Mouse (Mus musculus): ENCODE measurements at regions not wholly inside any gene's neighbourhood (a gene's known extent, or its start where the extent isn't known, plus 50 kb on each side); places are given as distances from the start of the nearest gene placed in this dataset.

- Histone ChIP-seq H3K36me3 (ENCODE audit: control insufficient read depth, insufficient read depth, low read length) (no peaks in the 10 kb centered on the region), H3K27ac (ENCODE audit: low read length) (no peak overlapping the region), H3K9me3 (replicated peaks; ENCODE audit: control insufficient read depth, low read length, poor library complexity, severe bottlenecking) (no peaks in the 10 kb centered on the region), H3K4me2 (ENCODE audit: low read length) (no peak overlapping the region), H3K4me1 (ENCODE audit: control insufficient read depth, insufficient read depth, low read length) (peaks cover under 1% of the 10 kb centered on the region; the same call in 1 of the 2 replicates), H3K27me3 (ENCODE audit: control insufficient read depth, insufficient read depth, low read depth, low read length) (no peaks in the 10 kb centered on the region), H3K9ac (ENCODE audit: low read depth, low read length) (no peak overlapping the region), H3K4me3 (ENCODE audit: low read depth, low read length) (no peak overlapping the region)
- WGBS, result 85% methylated on average over 5 of the region's 5 CpGs
- no peak for ATAC-seq
These were observed 213.2 kb upstream of the Klf3 start for GRCm38 (mm10) chr5:64590036-64590435.

DNA sequence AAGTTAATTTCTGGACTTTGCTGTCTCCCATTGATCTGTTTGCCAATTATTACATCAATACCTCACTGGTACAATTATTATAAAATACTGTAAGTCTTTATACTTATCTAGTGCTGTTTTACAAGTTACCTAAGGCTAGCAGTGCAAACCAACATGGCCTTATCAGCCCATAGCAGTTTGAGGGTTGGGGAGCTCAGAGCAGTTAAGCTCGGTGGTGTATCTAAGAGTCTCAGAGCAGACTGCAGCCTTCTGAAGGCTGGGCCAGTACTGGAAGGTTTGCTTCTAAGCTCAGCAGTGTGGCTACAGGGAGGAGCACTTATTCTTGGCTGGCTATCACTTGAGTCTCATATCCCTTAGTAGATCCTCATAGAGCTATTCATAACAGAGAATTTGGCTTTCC lies 212.4 kb upstream of the Klf3 start:
- Histone ChIP-seq H3K27me3 (ENCODE audit: control insufficient read depth, insufficient read depth, low read depth, low read length) (no peaks in the 10 kb centered on the region), H3K4me3 (ENCODE audit: low read depth, low read length) (no peak overlapping the region), H3K4me1 (ENCODE audit: control insufficient read depth, insufficient read depth, low read length) (peaks cover 3% of the 10 kb centered on the region; the same call in 1 of the 2 replicates), H3K36me3 (ENCODE audit: control insufficient read depth, insufficient read depth, low read length) (no peaks in the 10 kb centered on the region), H3K27ac (ENCODE audit: low read length) (no peak overlapping the region), H3K4me2 (ENCODE audit: low read length) (no peak overlapping the region), H3K9ac (ENCODE audit: low read depth, low read length) (no peak overlapping the region), H3K9me3 (replicated peaks; ENCODE audit: control insufficient read depth, low read length, poor library complexity, severe bottlenecking) (no peaks in the 10 kb centered on the region)
- WGBS, result 96% methylated on average over 1 of the region's 1 CpGs
- no peak for ATAC-seq

DNA sequence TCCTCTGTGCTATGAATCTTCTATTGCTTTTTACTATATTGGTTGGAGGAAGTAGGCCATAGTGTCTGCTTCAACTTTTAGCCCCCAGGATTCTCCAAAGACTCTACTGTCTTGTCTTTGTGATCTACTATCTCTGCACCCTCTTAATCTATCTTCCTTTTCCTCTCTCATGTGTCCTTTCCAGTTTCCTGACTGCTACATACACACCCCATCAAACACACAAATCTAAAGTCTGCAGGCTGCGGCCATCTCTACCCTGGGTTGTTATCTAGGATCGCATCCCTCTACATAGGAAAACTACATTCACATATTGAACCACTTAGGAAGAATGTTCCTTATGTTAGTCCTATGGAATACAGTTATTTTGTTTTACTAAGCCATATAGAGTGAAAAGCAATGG lies 211.4 kb upstream of the Klf3 start:
- no peaks in the 10 kb centered on the region for H3K36me3 ChIP-seq (ENCODE audit: control insufficient read depth, insufficient read depth, low read length)
- H3K4me3 ChIP-seq (ENCODE audit: low read depth, low read length), result no peak overlapping the region
- H3K4me2 ChIP-seq (ENCODE audit: low read length), result no peak overlapping the region
- no peaks in the 10 kb centered on the region for H3K9me3 ChIP-seq (replicated peaks; ENCODE audit: control insufficient read depth, low read length, poor library complexity, severe bottlenecking)
- H3K27ac ChIP-seq (ENCODE audit: low read length), result no peak overlapping the region
- peaks cover 3% of the 10 kb centered on the region; the same call in 1 of the 2 replicates for H3K4me1 ChIP-seq (ENCODE audit: control insufficient read depth, insufficient read depth, low read length)
- ATAC-seq, result no peak
- WGBS, result 100% methylated on average over 2 of the region's 2 CpGs
- H3K9ac ChIP-seq (ENCODE audit: low read depth, low read length), result no peak overlapping the region
- no peaks in the 10 kb centered on the region for H3K27me3 ChIP-seq (ENCODE audit: control insufficient read depth, insufficient read depth, low read depth, low read length)

DNA sequence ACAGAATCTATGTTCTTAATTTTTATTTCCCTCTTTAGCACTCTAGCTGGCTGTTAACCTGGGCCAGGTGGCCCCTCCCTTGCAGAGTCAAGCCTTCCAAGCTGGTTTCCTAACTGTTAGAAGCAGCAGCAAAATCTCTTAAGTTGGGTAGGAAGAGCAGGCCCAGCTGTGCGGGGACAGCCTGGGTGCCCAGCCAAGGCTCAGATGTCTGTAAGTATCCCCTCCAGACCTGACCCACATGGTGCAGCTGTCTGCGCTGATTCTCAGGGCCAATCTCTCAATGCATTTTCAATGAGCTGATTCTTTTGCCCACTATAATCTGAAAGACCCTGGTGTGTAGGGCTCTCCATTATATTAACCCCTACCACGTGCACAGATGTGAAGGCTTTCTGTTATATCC lies 208.0 kb upstream of the Klf3 start:
- 27% methylated on average over 3 of the region's 3 CpGs for WGBS
- no peak for ATAC-seq
- Histone ChIP-seq H3K4me3 (ENCODE audit: low read depth, low read length) (no peak overlapping the region), H3K27me3 (ENCODE audit: control insufficient read depth, insufficient read depth, low read depth, low read length) (no peaks in the 10 kb centered on the region), H3K36me3 (ENCODE audit: control insufficient read depth, insufficient read depth, low read length) (no peaks in the 10 kb centered on the region), H3K9me3 (replicated peaks; ENCODE audit: control insufficient read depth, low read length, poor library complexity, severe bottlenecking) (no peaks in the 10 kb centered on the region), H3K4me2 (ENCODE audit: low read length) (no peak overlapping the region), H3K4me1 (ENCODE audit: control insufficient read depth, insufficient read depth, low read length) (peaks cover 3% of the 10 kb centered on the region; the same call in 1 of the 2 replicates), H3K27ac (ENCODE audit: low read length) (no peak overlapping the region), H3K9ac (ENCODE audit: low read depth, low read length) (no peak overlapping the region)

DNA sequence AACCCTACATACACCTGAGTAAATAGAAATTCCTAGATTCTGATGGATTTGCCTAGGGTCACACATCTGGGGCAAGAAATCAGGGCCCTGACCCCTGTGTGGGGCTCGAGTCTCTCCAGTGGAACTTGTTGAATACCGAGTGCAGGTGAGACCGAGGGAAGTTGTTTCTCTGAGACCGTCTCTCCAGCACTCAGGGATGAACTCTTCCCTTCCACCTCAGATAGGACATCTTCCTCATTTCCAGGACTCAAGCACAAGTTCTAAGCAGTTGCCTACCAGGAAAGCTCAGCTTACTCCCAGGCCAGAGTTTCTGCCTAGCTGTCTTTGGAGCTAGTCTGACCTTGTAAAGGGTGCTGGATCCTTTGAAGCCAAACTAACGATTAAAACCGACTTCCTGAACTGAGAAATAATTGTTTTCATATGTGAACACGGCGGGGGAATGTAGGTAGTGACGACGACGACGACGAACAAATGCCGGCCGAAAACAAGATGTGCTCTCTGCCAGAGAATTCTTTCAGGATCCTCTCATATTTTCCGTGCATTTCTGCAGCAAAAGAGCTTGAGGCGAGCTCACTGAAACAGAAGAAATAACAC lies 207.3 kb upstream of the Klf3 start:
- Histone ChIP-seq H3K9ac (ENCODE audit: low read depth, low read length) (no peak overlapping the region), H3K4me3 (ENCODE audit: low read depth, low read length) (no peak overlapping the region), H3K9me3 (replicated peaks; ENCODE audit: control insufficient read depth, low read length, poor library complexity, severe bottlenecking) (no peaks in the 10 kb centered on the region), H3K4me2 (ENCODE audit: low read length) (no peak overlapping the region), H3K27me3 (ENCODE audit: control insufficient read depth, insufficient read depth, low read depth, low read length) (no peaks in the 10 kb centered on the region), H3K4me1 (ENCODE audit: control insufficient read depth, insufficient read depth, low read length) (peaks cover 3% of the 10 kb centered on the region; the same call in 1 of the 2 replicates), H3K36me3 (ENCODE audit: control insufficient read depth, insufficient read depth, low read length) (no peaks in the 10 kb centered on the region), H3K27ac (ENCODE audit: low read length) (no peak overlapping the region)
- 78% methylated on average over 17 of the region's 17 CpGs for WGBS
- ATAC-seq, result no peak

GRCm38 (mm10) chr5:64597021-64597420 lies 206.2 kb upstream of the Klf3 start:
- Histone ChIP-seq H3K27me3 (ENCODE audit: control insufficient read depth, insufficient read depth, low read depth, low read length) (no peaks in the 10 kb centered on the region), H3K36me3 (ENCODE audit: control insufficient read depth, insufficient read depth, low read length) (no peaks in the 10 kb centered on the region), H3K9me3 (replicated peaks; ENCODE audit: control insufficient read depth, low read length, poor library complexity, severe bottlenecking) (no peaks in the 10 kb centered on the region), H3K9ac (ENCODE audit: low read depth, low read length) (no peak overlapping the region), H3K4me3 (ENCODE audit: low read depth, low read length) (no peak overlapping the region), H3K4me2 (ENCODE audit: low read length) (no peak overlapping the region), H3K4me1 (ENCODE audit: control insufficient read depth, insufficient read depth, low read length) (peaks cover 3% of the 10 kb centered on the region; the same call in 1 of the 2 replicates), H3K27ac (ENCODE audit: low read length) (no peak overlapping the region)
- WGBS, result 69% methylated on average over 7 of the region's 7 CpGs
- no peak for ATAC-seq

- Histone ChIP-seq H3K27ac (ENCODE audit: low read length) (no peak overlapping the region), H3K9ac (ENCODE audit: low read depth, low read length) (no peak overlapping the region), H3K9me3 (replicated peaks; ENCODE audit: control insufficient read depth, low read length, poor library complexity, severe bottlenecking) (no peaks in the 10 kb centered on the region), H3K4me1 (ENCODE audit: control insufficient read depth, insufficient read depth, low read length) (peaks cover 3% of the 10 kb centered on the region; the same call in 1 of the 2 replicates), H3K4me3 (ENCODE audit: low read depth, low read length) (no peak overlapping the region), H3K4me2 (ENCODE audit: low read length) (no peak overlapping the region), H3K36me3 (ENCODE audit: control insufficient read depth, insufficient read depth, low read length) (no peaks in the 10 kb centered on the region), H3K27me3 (ENCODE audit: control insufficient read depth, insufficient read depth, low read depth, low read length) (no peaks in the 10 kb centered on the region)
- 67% methylated on average over 3 of the region's 3 CpGs for whole genome bisulfite sequencing
- no peak for ATAC-seq
These were observed 205.7 kb upstream of the Klf3 start for GRCm38 (mm10) chr5:64597451-64597850.

DNA sequence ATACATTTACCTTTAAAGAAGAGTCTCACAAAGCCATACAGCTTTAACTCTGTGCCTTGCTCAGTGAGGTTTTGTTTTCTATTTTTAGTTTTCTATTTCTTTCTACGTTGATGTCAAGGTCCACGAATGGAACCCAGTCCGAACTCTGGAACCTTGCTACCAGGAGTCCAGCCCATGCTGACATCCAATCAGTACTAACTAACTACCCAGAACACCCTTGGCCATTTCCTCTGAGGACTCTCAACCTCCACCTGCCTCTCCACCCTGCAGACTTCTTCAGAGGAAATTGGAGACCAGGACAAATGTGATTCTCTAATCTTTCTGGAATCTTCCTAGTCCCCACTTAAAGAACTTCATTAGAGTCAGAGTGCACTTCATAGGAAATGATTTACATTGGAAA lies 204.6 kb upstream of the Klf3 start:
- Histone ChIP-seq H3K9me3 (replicated peaks; ENCODE audit: control insufficient read depth, low read length, poor library complexity, severe bottlenecking) (no peaks in the 10 kb centered on the region), H3K4me3 (ENCODE audit: low read depth, low read length) (no peak overlapping the region), H3K27me3 (ENCODE audit: control insufficient read depth, insufficient read depth, low read depth, low read length) (no peaks in the 10 kb centered on the region), H3K4me2 (ENCODE audit: low read length) (no peak overlapping the region), H3K27ac (ENCODE audit: low read length) (no peak overlapping the region), H3K4me1 (ENCODE audit: control insufficient read depth, insufficient read depth, low read length) (peaks cover 3% of the 10 kb centered on the region; the same call in 1 of the 2 replicates), H3K36me3 (ENCODE audit: control insufficient read depth, insufficient read depth, low read length) (no peaks in the 10 kb centered on the region), H3K9ac (ENCODE audit: low read depth, low read length) (no peak overlapping the region)
- 92% methylated on average over 3 of the region's 3 CpGs for WGBS
- ATAC-seq, result no peak

- ATAC-seq, result no peak
- no peak overlapping the region for H3K4me2 ChIP-seq (ENCODE audit: low read length)
- no peak overlapping the region for H3K9ac ChIP-seq (ENCODE audit: low read depth, low read length)
- H3K27ac ChIP-seq (ENCODE audit: low read length), result no peak overlapping the region
- no peak overlapping the region for H3K4me3 ChIP-seq (ENCODE audit: low read depth, low read length)
- no peaks in the 10 kb centered on the region for H3K27me3 ChIP-seq (ENCODE audit: control insufficient read depth, insufficient read depth, low read depth, low read length)
- H3K4me1 ChIP-seq (ENCODE audit: control insufficient read depth, insufficient read depth, low read length), result peaks cover 3% of the 10 kb centered on the region; the same call in 1 of the 2 replicates
- H3K36me3 ChIP-seq (ENCODE audit: control insufficient read depth, insufficient read depth, low read length), result no peaks in the 10 kb centered on the region
- 57% methylated on average over 3 of the region's 3 CpGs for WGBS
- no peaks in the 10 kb centered on the region for H3K9me3 ChIP-seq (replicated peaks; ENCODE audit: control insufficient read depth, low read length, poor library complexity, severe bottlenecking)
These were observed 204.2 kb upstream of the Klf3 start for GRCm38 (mm10) chr5:64599015-64599414.
